Mouse (Mus musculus) thymus, adult 2 months (tissue): ENCODE results near the gene Kdm1a.

Source experiments
- CTCF ChIP-seq: fragments of 200-500 bp; IDR thresholded peaks from 2 replicates; pipeline ENCODE4 v1.5.1; 2012; ENCODE audit warnings: mild to moderate bottlenecking, control low read depth, low read length, moderate library complexity, borderline replicate concordance; ENCODE audit not compliant: control insufficient read depth, poor library complexity, insufficient read depth; ENCODE audit errors: extremely low read depth
- POLR2A ChIP-seq: fragments of 200-500 bp; IDR thresholded peaks from 2 replicates; pipeline ENCODE4 v1.6.1; 2012; ENCODE audit warnings: mild to moderate bottlenecking, low read length, control low read depth, moderate library complexity; ENCODE audit not compliant: control insufficient read depth, poor library complexity, insufficient read depth; ENCODE audit errors: extremely low read depth

DNA sequence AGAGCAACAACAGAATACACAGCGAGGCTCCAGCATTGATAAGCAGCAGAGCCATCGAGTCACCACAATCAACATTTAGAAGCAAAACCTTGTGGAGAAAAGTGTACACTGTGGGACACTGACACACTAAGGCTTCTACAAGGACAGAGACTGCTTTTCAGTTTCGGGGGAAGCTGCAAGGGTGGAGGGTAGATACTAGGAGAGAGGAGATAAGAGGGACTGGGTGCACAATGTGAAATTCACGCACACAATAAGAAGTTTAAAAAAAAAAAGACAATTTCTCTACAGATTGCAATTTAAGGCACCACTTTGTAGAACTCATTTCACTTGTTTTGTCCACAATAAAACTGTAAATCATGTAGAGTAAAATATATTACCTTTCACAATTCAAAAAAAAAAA, 14.5 kb downstream of the Kdm1a start:
- TF ChIP-seq POLR2A (no peak), CTCF (no peak)
